Mouse (Mus musculus) cerebellum, postnatal 10 days (tissue): ENCODE data around the gene Fbxo11.
"Not testable (repeated sequence)": the region's sequence is repeated elsewhere in the genome, so short reads cannot be mapped to it uniquely, and the experiment has no call there.

Experiments
- DNase-seq, 2 experiments: peaks; one replicate each; pipeline ENCODE4 v3.0.0; 2021; ENCODE audit warnings: mixed read lengths in 2 of 2

Gene Fbxo11

DNA sequence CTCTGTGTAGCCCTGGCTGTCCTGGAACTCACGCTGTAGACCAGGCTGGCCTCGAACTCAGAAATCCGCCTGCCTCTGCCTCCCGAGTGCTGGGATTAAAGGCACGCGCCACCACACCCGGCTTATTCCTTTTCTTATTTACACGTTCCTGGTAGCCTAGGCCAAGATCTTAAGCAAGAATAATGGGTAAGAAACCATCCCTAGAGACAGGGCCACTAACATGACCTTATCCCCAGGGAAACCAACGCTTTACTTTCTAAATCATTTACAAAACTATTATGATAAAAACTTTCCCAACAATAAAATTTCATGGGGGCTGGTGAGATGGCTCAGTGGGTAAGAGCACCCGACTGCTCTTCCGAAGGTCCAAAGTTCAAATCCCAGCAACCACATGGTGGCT lies 105.7 kb downstream of the Fbxo11 start:
- DNase-seq, result not testable (repeated sequence)

DNA sequence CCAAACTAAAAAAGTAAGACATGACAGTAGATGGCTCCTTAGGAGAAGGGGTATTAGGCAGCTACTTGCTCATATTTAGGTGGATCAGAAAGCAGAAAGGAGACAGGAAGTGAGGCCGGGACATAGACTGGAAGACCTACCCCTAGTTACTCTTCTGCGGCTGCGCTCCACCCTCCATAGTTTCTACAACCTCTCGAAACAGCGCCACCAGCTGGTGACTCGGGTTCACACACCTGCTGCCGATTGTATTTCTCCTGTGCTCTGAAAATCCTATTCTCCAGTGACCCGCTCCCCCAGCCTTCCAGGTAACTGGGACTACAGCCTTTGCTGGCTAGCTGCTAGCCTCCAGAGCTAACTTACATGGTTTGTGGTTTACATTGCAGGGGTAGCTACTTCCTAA lies 106.8 kb downstream of the Fbxo11 start:
- DNase-seq, result peak; percentile 33 to 40

DNA sequence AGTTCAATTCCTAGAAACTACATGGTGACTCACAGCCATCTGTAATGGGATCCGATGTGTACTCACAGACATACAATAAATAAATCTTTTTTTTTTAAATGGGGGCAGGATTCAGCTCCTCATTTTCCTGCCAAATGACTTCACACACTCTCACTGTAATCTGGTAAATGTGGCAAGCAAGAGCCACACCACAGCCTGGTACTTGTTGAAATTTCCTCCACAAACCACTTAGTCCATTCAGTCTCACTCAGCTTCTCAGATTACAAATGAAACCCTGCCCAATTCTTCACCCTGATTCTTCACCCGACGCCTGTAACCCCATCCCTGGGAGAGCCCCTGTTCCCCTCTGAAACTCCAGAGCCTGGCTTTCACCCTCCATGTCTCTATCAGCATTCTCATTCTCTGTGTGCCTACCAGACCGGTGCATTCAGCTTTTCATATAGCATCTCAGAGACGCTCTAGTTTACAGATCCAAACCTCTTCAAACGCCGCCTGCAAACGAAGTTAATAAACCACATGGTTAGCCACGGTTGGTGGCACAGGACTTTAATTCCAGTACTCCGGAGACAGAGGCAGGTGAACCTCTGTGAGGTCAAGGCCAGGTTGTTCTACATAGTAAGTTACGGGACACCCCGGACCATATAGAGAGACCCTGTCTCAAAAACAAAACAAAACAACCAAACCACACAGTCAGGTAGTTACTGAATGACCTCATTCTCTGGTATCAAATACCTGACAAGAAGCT lies 107.8 kb downstream of the Fbxo11 start:
- DNase-seq, result no peak

- not testable (repeated sequence) for DNase-seq
Observed at GRCm38 (mm10) chr17:87954618-87955124, 110.4 kb downstream of the Fbxo11 start.

DNA sequence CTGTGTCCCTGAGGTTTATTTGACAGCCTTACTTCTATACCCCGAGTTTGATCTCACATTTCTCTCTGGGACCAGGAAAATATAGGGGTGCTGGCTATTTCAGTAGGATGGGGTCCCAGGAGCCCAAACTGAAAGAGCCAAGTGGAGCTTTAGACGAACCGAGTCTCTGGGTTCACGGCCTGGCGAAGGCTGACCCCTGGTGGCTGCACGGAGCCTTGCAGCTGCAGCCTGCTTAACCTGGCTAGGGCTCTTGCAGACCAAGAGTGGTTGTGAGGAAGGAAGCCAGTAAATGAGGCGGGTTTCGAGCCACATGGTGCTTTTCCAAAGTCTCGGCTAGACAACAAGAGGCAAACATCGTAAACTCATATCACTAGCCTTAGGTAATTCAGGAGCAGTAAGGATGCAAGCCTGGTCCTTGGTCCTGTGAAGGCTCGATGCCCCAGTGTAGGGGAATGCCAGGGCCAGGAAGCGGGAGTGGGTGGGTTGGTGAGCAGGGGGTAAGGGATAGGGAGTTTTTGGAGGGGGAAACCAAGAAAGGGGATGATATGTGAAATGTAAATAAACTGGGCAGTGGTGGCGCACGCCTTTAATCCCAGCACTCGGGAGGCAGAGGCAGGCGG lies 116.0 kb downstream of the Fbxo11 start:
- DNase-seq, result peak; percentile 92 to 93
